Mouse (Mus musculus) megakaryocyte, embryonic 14.5 days (primary cell): ENCODE measurements around the gene Stoml1.

Experiments
- FLI1 ChIP-seq: IDR thresholded peaks from 2 replicates; pipeline ENCODE4 v1.6.1; 2012; ENCODE audit warnings: low read length, inconsistent platforms, mixed read lengths
- GATA1 ChIP-seq: IDR thresholded peaks from 3 replicates; pipeline ENCODE4 v1.6.1; 2012; ENCODE audit warnings: mixed read lengths, low read length, inconsistent platforms, borderline replicate concordance

- TF ChIP-seq GATA1 (no peak), FLI1 (no peak)
Observed at GRCm38 (mm10) chr9:58299356-58299799, 46.4 kb downstream of the Stoml1 start.
